Mouse (Mus musculus) neutrophil, adult 59 days (primary cell): Measurements from ENCODE around the gene Zfp354c. TPM values are rescaled to one million over a fixed set of nuclear protein-coding genes. Genes with fewer than 3 reads are reported as not detected.

Experiments used
- total RNA-seq, 2 experiments: library from RNA; stranded (reverse); gene quantifications; 1 replicate in 1 of 2; 2 replicates in 1 of 2; pipeline ENCODE4 v1.2.4; 2023

The Zfp354c gene
- 1 to 10 TPM in 1 of 2 experiments, under 1 TPM in 1; 0.20 to 1.9 TPM for total RNA-seq

GRCm38 (mm10) chr11:50827010-50827953, at the start of gene Zfp354c:
Gene Zfp354c (minus strand): TSS chr11:50827724.

GRCm38 (mm10) chr11:50850177-50850735, 22.7 kb upstream of the Zfp354c start, which contains the start of gene Grm6:
Gene Grm6 (plus strand): TSS chr11:50850685.

GRCm38 (mm10) chr11:50841023-50841735, 13.7 kb upstream of the Zfp354c start, which contains the start of gene Zfp879:
Gene Zfp879 (minus strand): TSS chr11:50841552.

Other genes starting within 250 kb of the Zfp354c start
- gene Adamts2, start 225.6 kb downstream of the Zfp354c start, total RNA-seq, result under 1 TPM; 0.64 to 0.99 TPM
- under 1 TPM in 1 of 2 experiments, not detected in 1; 0.22 TPM for gene Zfp879, start 13.8 kb upstream of the Zfp354c start, total RNA-seq
- under 1 TPM; 0.66 to 0.71 TPM for gene Grm6, start 23.0 kb upstream of the Zfp354c start, total RNA-seq
- not detected for gene Zfp454, start 59.9 kb upstream of the Zfp354c start, total RNA-seq
- gene Zfp2, start 88.4 kb upstream of the Zfp354c start, total RNA-seq, result not detected
- gene Zfp354b, start 103.9 kb upstream of the Zfp354c start, total RNA-seq, result not detected
- gene 4933414I15Rik, start 116.0 kb upstream of the Zfp354c start, total RNA-seq, result not detected
- gene Prop1, start 126.0 kb upstream of the Zfp354c start, total RNA-seq, result not detected
- not detected for gene Olfr1378, start 138.8 kb upstream of the Zfp354c start, total RNA-seq
- gene Olfr1377, start 154.2 kb upstream of the Zfp354c start, total RNA-seq, result not detected
- gene Olfr51, start 175.9 kb upstream of the Zfp354c start, total RNA-seq, result not detected
- gene Olfr54, start 186.5 kb upstream of the Zfp354c start, total RNA-seq, result not detected
- not detected for gene Olfr1375, start 220.4 kb upstream of the Zfp354c start, total RNA-seq
- not detected for gene Zfp354a, start 231.5 kb upstream of the Zfp354c start, total RNA-seq